Mouse (Mus musculus) kidney, adult 2 months (tissue): ENCODE data around the gene Phgr1.

ENCODE experiments used
- CTCF ChIP-seq: fragments of 200-500 bp; conservative IDR thresholded peaks from 2 replicates; pipeline ENCODE4 v1.5.1; 2011; ENCODE audit warnings: low read depth, mild to moderate bottlenecking, control low read depth, low read length, moderate library complexity, mixed read lengths; ENCODE audit not compliant: insufficient read depth, insufficient read length
- POLR2A ChIP-seq: fragments of 200-500 bp; IDR thresholded peaks from one replicate; pipeline ENCODE4 v1.6.1; 2011; ENCODE audit warnings: low read depth, low read length, control low read depth

DNA sequence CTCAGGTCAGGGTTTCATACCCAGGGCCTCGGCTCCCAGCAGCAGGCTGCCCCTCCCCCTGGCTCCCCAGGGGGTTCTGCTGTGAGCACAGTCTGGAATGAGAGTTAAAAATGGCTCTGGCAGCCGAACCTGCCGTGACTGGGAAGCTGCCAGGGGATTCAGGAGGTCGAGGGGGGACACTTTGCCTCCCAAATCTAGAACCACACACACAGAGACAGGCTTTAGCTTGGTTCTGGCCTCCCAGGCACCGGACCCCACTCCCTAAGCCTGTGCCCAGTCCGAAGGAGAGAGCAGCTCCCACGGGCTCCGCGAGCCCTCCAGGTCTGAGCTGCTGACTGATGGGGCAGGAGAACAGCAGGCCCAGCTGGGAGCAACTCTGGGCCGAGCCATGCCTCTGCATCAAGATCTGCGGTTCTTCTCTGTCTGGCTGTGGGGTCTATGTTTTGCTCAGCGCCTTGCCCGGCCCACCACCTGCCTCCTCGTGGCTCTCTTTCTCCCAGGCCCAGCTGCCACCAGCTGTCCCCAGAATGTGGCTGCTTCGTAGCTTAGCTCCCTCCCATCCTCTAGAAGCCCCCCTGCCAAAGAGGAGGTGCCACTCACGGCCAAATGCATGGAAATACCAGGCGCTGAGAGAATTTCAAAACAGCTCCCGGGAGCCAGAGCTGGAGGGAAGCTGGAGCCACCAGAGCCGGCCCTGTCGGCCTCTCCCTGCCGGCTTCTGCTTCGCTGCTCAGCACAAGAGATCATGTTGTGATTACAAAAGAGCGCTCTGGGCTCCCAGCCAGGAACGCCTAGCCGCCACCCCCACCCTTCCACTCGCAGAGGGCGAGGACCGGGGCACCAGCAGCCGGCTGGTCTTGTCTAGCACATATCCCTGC, 10.4 kb upstream of the Phgr1 start, which contains the start of gene Ccdc9b:
- no peak for TF ChIP-seq POLR2A
- TF ChIP-seq CTCF: no peak
